Mouse (Mus musculus): ENCODE measurements around the gene Gm21987. TPM values are rescaled to one million over a fixed set of nuclear protein-coding genes. Genes with fewer than 3 reads are reported as not detected.

The Gm21987 gene
- polyA plus RNA-seq (2016; fragmentation: Nextera tagmentation; extraction: Ambion mirVana): not detected in 2 replicates

DNA sequence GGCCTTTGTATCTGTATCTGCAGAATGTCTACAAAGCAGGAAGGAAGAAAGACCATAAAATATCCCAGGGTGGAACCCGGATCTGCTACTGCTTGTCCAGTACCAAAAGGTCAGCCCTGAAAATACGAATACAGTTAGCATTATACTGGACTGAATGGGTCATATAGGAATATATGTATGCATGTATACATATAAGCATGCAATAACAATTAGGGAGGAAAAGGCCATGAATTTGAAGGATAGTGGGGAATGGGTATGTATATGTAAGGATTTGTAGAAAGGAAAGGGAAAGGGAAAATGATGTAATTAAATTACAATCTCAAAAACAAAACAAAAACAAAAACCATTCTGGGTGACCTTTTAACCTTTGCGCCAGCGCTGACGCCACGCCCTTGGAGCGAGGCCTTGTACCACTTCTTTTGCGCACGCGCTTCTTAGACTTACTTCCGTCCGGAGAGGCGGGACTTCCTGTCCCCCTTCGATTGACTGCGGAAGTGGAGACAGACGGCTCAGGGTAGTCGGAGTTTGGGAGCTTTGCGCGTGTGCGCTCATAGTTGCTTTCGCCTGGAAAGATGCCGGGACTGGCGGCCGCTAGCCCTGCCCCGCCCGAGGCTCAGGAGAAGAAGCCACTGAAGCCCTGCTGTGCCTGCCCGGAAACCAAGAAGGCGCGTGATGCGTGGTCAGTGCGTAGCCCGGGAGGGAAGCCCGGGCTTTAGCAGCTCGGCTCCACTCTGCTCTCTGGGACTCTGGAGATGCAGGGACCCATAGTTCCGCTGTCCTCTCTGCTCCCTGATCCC is at the start of gene Gm21987, which contains the start of gene Cox17:
TSS of gene Gm21987 (plus strand) at position 512 of the 797 bp plus-strand sequence.
TSS of gene Cox17 (plus strand) at position 463 of the 797 bp plus-strand sequence.
- no peaks in the 10 kb centered on the region for H3K9me3 ChIP-seq
- peaks cover 29% of the 10 kb centered on the region for H3K36me3 ChIP-seq (replicated peaks)
- WGBS: 3% methylated on average over 35 of the region's 35 CpGs
- peaks cover 18% of the 10 kb centered on the region for H3K4me1 ChIP-seq
- H3K27me3 ChIP-seq (replicated peaks; ENCODE audit: low read depth, poor library complexity, severe bottlenecking): no peaks in the 10 kb centered on the region
- peak; percentile 90 for DNase-seq (ENCODE audit: low spot score)
- H3K4me3 ChIP-seq: peak within 1 kb of the TSS; percentile 70
- peak within 1 kb of the TSS; percentile 92 for H3K27ac ChIP-seq (replicated peaks)

- WGBS: 87% methylated on average over 6 of the region's 6 CpGs
- Histone ChIP-seq H3K27me3 (replicated peaks; ENCODE audit: low read depth, poor library complexity, severe bottlenecking) (no peaks in the 10 kb centered on the region), H3K9me3 (no peaks in the 10 kb centered on the region), H3K27ac (replicated peaks) (no peak overlapping the region), H3K36me3 (replicated peaks) (no peaks in the 10 kb centered on the region), H3K4me1 (peaks cover 16% of the 10 kb centered on the region; the same call in 1 of the 2 replicates), H3K4me3 (no peak overlapping the region)
- no peak for DNase-seq (ENCODE audit: low spot score)
Measured at GRCm38 (mm10) chr16:38298410-38298809, 48.4 kb upstream of the Gm21987 start.

- Histone ChIP-seq H3K27me3 (replicated peaks; ENCODE audit: low read depth, poor library complexity, severe bottlenecking) (no peaks in the 10 kb centered on the region), H3K4me3 (no peak overlapping the region), H3K36me3 (replicated peaks) (no peaks in the 10 kb centered on the region), H3K9me3 (no peaks in the 10 kb centered on the region), H3K27ac (replicated peaks) (no peak overlapping the region), H3K4me1 (peaks cover 26% of the 10 kb centered on the region)
- DNase-seq (ENCODE audit: low spot score): no peak
- WGBS: 90% methylated on average over 13 of the region's 13 CpGs
Measured at GRCm38 (mm10) chr16:38302367-38302766, 44.5 kb upstream of the Gm21987 start.

DNA sequence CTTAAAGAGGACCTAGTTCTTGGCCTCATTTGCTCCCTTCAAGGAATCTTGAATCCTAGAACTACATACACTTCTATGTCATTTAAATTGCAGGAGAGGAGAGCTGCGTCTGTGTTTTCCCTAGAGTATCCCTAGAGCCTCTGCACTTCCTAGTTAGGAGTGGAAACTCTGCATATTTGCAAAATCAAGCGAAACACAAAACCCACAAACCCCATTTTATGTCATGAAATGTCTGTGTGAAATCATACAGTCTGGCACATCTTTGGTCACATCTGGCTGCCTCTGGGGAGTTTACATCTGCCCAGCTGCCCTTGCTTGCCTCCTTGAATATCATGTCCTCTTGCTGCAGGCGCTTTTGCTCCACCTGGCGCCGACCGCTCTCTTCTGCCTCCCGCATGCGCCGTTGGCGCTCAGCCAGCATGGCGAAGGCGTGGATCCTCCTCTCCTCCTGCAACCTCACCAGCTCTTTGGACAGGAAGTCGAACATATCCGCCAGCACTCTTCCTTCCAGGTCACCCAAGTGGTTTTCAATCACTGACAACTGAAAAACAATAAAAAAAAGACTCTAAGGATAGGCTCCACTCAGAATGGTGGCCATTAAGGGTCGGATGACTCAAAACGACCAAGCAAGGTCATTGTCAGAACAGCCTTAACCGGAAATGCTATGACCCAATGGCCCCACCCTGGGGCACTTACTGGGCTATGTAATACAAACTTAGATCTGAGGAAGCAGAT is 42.2 kb upstream of the Gm21987 start:
- Histone ChIP-seq H3K36me3 (replicated peaks) (no peaks in the 10 kb centered on the region), H3K9me3 (no peaks in the 10 kb centered on the region), H3K4me3 (no peak overlapping the region), H3K27me3 (replicated peaks; ENCODE audit: low read depth, poor library complexity, severe bottlenecking) (0 out of 2 replicates have a peak, but pooled peaks cover 3% of the 10 kb centered on the region), H3K27ac (replicated peaks) (no peak overlapping the region), H3K4me1 (peaks cover 34% of the 10 kb centered on the region)
- no peak for DNase-seq (ENCODE audit: low spot score)
- 80% methylated on average over 17 of the region's 17 CpGs for WGBS

GRCm38 (mm10) chr16:38306571-38307220 is 40.1 kb upstream of the Gm21987 start:
- Histone ChIP-seq H3K36me3 (replicated peaks) (no peaks in the 10 kb centered on the region), H3K4me3 (no peak overlapping the region), H3K27ac (replicated peaks) (peak overlapping the region; percentile 49), H3K27me3 (replicated peaks; ENCODE audit: low read depth, poor library complexity, severe bottlenecking) (0 out of 2 replicates have a peak, but pooled peaks cover 3% of the 10 kb centered on the region), H3K4me1 (peaks cover 27% of the 10 kb centered on the region), H3K9me3 (no peaks in the 10 kb centered on the region)
- DNase-seq (ENCODE audit: low spot score): peak; percentile 38
- WGBS: 49% methylated on average over 18 of the region's 18 CpGs

GRCm38 (mm10) chr16:38307221-38307605 is 39.6 kb upstream of the Gm21987 start:
- no peaks in the 10 kb centered on the region for H3K9me3 ChIP-seq
- H3K36me3 ChIP-seq (replicated peaks): no peaks in the 10 kb centered on the region
- H3K27me3 ChIP-seq (replicated peaks; ENCODE audit: low read depth, poor library complexity, severe bottlenecking): 0 out of 2 replicates have a peak, but pooled peaks cover 3% of the 10 kb centered on the region
- 41% methylated on average over 5 of the region's 5 CpGs for WGBS
- H3K27ac ChIP-seq (replicated peaks): peak overlapping the region; percentile 49
- DNase-seq (ENCODE audit: low spot score): no peak
- no peak overlapping the region for H3K4me3 ChIP-seq
- H3K4me1 ChIP-seq: peaks cover 23% of the 10 kb centered on the region

DNA sequence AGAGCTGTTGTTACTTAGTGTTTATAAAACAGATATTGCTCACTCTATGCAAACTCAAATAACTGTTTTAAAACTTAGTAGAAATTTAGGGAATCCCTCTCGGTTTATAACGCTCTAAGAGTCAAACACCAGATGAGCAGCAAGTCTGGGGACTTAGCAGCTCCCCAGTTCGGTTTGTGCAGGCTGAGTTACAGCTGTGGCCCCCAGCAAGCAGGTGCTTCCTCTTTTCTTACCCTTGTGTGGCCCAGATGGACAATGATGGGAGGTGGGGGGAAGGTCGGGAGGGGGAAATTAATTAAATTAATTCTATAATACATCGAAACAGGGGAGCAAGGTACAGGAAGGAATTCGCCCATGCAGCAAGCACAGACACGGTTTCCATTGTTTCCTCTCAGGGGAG is 39.2 kb upstream of the Gm21987 start:
- H3K4me1 ChIP-seq: peaks cover 22% of the 10 kb centered on the region
- no peak for DNase-seq (ENCODE audit: low spot score)
- no peaks in the 10 kb centered on the region for H3K9me3 ChIP-seq
- WGBS: 55% methylated on average over 7 of the region's 7 CpGs
- H3K27me3 ChIP-seq (replicated peaks; ENCODE audit: low read depth, poor library complexity, severe bottlenecking): 0 out of 2 replicates have a peak, but pooled peaks cover 3% of the 10 kb centered on the region
- no peaks in the 10 kb centered on the region for H3K36me3 ChIP-seq (replicated peaks)
- no peak overlapping the region for H3K4me3 ChIP-seq
- no peak overlapping the region for H3K27ac ChIP-seq (replicated peaks)

DNA sequence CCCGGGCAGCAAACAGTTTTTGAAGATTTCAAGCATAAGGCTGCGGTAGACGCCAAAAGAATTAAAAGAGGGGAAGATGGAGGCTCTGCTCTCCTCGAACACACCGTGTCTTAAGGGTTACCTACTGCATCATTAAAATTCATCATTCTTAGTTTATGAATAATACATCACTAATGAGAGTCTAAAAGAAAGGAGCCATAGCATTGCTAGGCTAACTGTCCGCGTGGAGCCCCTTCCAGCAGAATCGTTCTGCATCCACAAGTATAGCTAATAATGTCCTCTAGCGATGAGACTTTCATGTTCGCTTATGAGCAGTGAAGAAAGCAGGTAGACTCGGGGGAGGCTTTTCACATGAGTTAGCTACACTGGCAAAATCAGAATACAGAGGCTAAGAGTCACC is 38.6 kb upstream of the Gm21987 start:
- peaks cover 22% of the 10 kb centered on the region for H3K4me1 ChIP-seq
- H3K9me3 ChIP-seq: no peaks in the 10 kb centered on the region
- H3K36me3 ChIP-seq (replicated peaks): no peaks in the 10 kb centered on the region
- H3K27ac ChIP-seq (replicated peaks): no peak overlapping the region
- no peak for DNase-seq (ENCODE audit: low spot score)
- 90% methylated on average over 11 of the region's 11 CpGs for WGBS
- 0 out of 2 replicates have a peak, but pooled peaks cover 3% of the 10 kb centered on the region for H3K27me3 ChIP-seq (replicated peaks; ENCODE audit: low read depth, poor library complexity, severe bottlenecking)
- H3K4me3 ChIP-seq: no peak overlapping the region

DNA sequence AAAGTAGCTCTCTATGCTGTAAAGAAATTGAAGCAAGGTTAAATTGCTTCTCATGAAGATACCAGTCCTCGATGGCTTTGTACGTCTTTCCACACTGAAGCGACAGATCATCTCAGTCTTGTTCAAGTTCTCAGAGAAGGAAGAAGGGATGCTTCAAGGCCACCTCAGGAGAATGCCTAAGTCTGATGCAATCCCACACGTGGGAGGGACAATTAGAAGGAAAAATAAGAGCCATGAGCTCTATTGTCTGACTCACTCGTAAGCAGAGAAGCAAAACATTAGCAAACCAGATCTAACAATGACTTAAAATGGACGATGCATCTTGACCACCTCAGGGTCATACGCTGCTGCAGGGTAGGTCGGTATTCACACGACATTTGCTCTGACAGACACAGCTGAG is 28.3 kb upstream of the Gm21987 start:
- Histone ChIP-seq H3K27me3 (replicated peaks; ENCODE audit: low read depth, poor library complexity, severe bottlenecking) (no peaks in the 10 kb centered on the region), H3K36me3 (replicated peaks) (no peaks in the 10 kb centered on the region), H3K9me3 (no peaks in the 10 kb centered on the region), H3K4me3 (no peak overlapping the region), H3K27ac (replicated peaks) (no peak overlapping the region), H3K4me1 (no peaks in the 10 kb centered on the region)
- WGBS: 81% methylated on average over 9 of the region's 9 CpGs
- no peak for DNase-seq (ENCODE audit: low spot score)

GRCm38 (mm10) chr16:38319087-38319486 is 27.8 kb upstream of the Gm21987 start:
- WGBS: 91% methylated on average over 4 of the region's 4 CpGs

DNA sequence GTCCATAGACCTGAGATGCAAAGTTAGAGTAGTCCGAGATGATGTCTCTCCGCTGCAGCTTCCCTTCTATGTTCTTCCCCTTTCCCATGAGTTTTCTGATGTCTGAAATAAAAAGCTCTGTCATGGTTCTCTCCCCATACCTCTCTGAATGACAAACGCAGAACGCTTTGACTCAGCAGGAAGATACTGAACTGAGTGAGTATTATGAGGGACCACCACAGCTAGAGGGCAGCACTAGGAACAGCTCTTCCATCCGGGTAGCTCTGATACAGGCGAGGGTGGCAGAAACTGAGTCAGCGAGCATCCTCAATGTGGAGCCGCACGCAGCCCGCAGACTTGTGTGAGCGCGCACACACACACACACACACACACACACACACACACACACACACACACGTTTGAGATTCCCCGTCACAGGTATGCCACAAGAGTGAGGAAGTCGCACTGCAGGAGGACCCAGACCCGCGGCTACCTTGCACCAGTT is 25.3 kb upstream of the Gm21987 start:
- 33% methylated on average over 17 of the region's 17 CpGs for WGBS

More at GRCm38 (mm10) chr16:38319087-38319486, 27.8 kb upstream of the Gm21987 start:
- DNase-seq (ENCODE audit: low spot score): no peak
- no peaks in the 10 kb centered on the region for H3K9me3 ChIP-seq
- no peak overlapping the region for H3K4me3 ChIP-seq
- no peaks in the 10 kb centered on the region for H3K4me1 ChIP-seq
- H3K27me3 ChIP-seq (replicated peaks; ENCODE audit: low read depth, poor library complexity, severe bottlenecking): no peaks in the 10 kb centered on the region
- H3K36me3 ChIP-seq (replicated peaks): no peaks in the 10 kb centered on the region
- H3K27ac ChIP-seq (replicated peaks): no peak overlapping the region

GRCm38 (mm10) chr16:38324311-38324710 is 22.5 kb upstream of the Gm21987 start:
- no peak for DNase-seq (ENCODE audit: low spot score)

More for the DNA sequence above, 25.3 kb upstream of the Gm21987 start:
- H3K4me3 ChIP-seq: peak overlapping the region; percentile 42
- H3K27me3 ChIP-seq (replicated peaks; ENCODE audit: low read depth, poor library complexity, severe bottlenecking): no peaks in the 10 kb centered on the region
- no peaks in the 10 kb centered on the region for H3K9me3 ChIP-seq
- DNase-seq (ENCODE audit: low spot score): peak; percentile 64
- no peaks in the 10 kb centered on the region for H3K4me1 ChIP-seq
- H3K27ac ChIP-seq (replicated peaks): no peak overlapping the region
- no peaks in the 10 kb centered on the region for H3K36me3 ChIP-seq (replicated peaks)

More at GRCm38 (mm10) chr16:38324311-38324710, 22.5 kb upstream of the Gm21987 start:
- WGBS: 93% methylated on average over 15 of the region's 15 CpGs
- Histone ChIP-seq H3K9me3 (no peaks in the 10 kb centered on the region), H3K4me3 (no peak overlapping the region), H3K36me3 (replicated peaks) (no peaks in the 10 kb centered on the region), H3K27ac (replicated peaks) (no peak overlapping the region), H3K27me3 (replicated peaks; ENCODE audit: low read depth, poor library complexity, severe bottlenecking) (no peaks in the 10 kb centered on the region), H3K4me1 (no peaks in the 10 kb centered on the region)

Measured in embryonic facial prominence, embryonic 10.5 days (tissue).